Mouse (Mus musculus) skeletal muscle tissue, postnatal 0 days (tissue): ENCODE results near the gene Thop1. TPM values are rescaled to one million over a fixed set of nuclear protein-coding genes. Genes with fewer than 3 reads are reported as not detected.

Experiments
- microRNA-seq, 2 experiments: library from miRNA; unstranded; fragments of <30 nt; microRNA quantifications; one replicate each; pipeline ENCODE4; 2016
- polyA plus RNA-seq: library from polyadenylated mRNA; unstranded; fragments of >200 nt; fragmentation: Nextera tagmentation; extraction: Ambion mirVana; gene quantifications from 2 replicates; pipeline ENCODE4 v1.2.1, GENCODE M21; 2015

Thop1 gene
- 34.9 and 40.3 TPM in 2 replicates for polyA plus RNA-seq

GRCm38 (mm10) chr10:81069836-81070235 lies at the start of gene Thop1:
Gene Thop1, plus strand, starts transcription at chr10:81070035.

GRCm38 (mm10) chr10:81025639-81026275 lies 44.1 kb upstream of the Thop1 start, which contains the start of gene Diras1:
Gene Diras1, minus strand, starts transcription at chr10:81025662.

GRCm38 (mm10) chr10:81036988-81037580 lies 32.8 kb upstream of the Thop1 start, which contains the start of gene Slc39a3:
Gene Slc39a3, minus strand, starts transcription at chr10:81037426.

GRCm38 (mm10) chr10:81059603-81060543 lies 10.0 kb upstream of the Thop1 start, which contains the start of gene Sgta:
Gene Sgta, minus strand, starts transcription at chr10:81060181.

GRCm38 (mm10) chr10:81105565-81106112 lies 35.8 kb downstream of the Thop1 start, which contains the start of gene Map2k2:
Gene Map2k2, plus strand, starts transcription at chr10:81105915.

Small RNAs within 50 kb of the gene (microRNA-seq; reads per million reads assigned to microRNA genes)
- gene Mir5615-1 (0 reads per million in 2 experiments), gene Mir5615-2 (0 reads per million in 2 experiments)

Other genes starting within 250 kb of the Thop1 start
- gene Oaz1, start 243.4 kb upstream of the Thop1 start, polyA plus RNA-seq = 1,304 and 1,343 TPM in 2 replicates
- 8.9 and 10.0 TPM in 2 replicates for gene Lingo3, start 226.0 kb upstream of the Thop1 start, polyA plus RNA-seq
- gene Lsm7, start 214.8 kb upstream of the Thop1 start, polyA plus RNA-seq = 171 and 175 TPM in 2 replicates
- gene Sppl2b, start 214.8 kb upstream of the Thop1 start, polyA plus RNA-seq = 20.0 and 20.7 TPM in 2 replicates
- not detected in 2 replicates for gene Tmprss9, start 198.2 kb upstream of the Thop1 start, polyA plus RNA-seq
- 239 and 241 TPM in 2 replicates for gene Timm13, start 169.1 kb upstream of the Thop1 start, polyA plus RNA-seq
- gene Lmnb2, start 151.8 kb upstream of the Thop1 start, polyA plus RNA-seq = 23.4 and 25.6 TPM in 2 replicates
- gene Gadd45b, start 140.0 kb upstream of the Thop1 start, polyA plus RNA-seq = 24.5 and 29.0 TPM in 2 replicates
- 1.6 TPM in 2 replicates for gene Gng7, start 55.1 kb upstream of the Thop1 start, polyA plus RNA-seq
- 0.06 TPM in 1 of 2 replicates, not detected in the other for gene Diras1, start 44.4 kb upstream of the Thop1 start, polyA plus RNA-seq
- gene Slc39a3, start 32.6 kb upstream of the Thop1 start, polyA plus RNA-seq = 7.3 and 9.2 TPM in 2 replicates
- gene Sgta, start 9.9 kb upstream of the Thop1 start, polyA plus RNA-seq = 117 and 131 TPM in 2 replicates
- 0.54 and 1.2 TPM in 2 replicates for gene Creb3l3, start 28.8 kb downstream of the Thop1 start, polyA plus RNA-seq
- 143 and 155 TPM in 2 replicates for gene Map2k2, start 35.9 kb downstream of the Thop1 start, polyA plus RNA-seq
- gene Zbtb7a, start 65.2 kb downstream of the Thop1 start, polyA plus RNA-seq = 29.7 and 34.0 TPM in 2 replicates
- gene Pias4, start 97.9 kb downstream of the Thop1 start, polyA plus RNA-seq = 20.9 and 22.3 TPM in 2 replicates
- 392 and 402 TPM in 2 replicates for gene Eef2, start 106.6 kb downstream of the Thop1 start, polyA plus RNA-seq
- 44.3 and 52.5 TPM in 2 replicates for gene Dapk3, start 113.0 kb downstream of the Thop1 start, polyA plus RNA-seq
- gene 4930442H23Rik, start 113.8 kb downstream of the Thop1 start, polyA plus RNA-seq = not detected in 2 replicates
- gene Nmrk2, start 132.0 kb downstream of the Thop1 start, polyA plus RNA-seq = 2.9 and 4.7 TPM in 2 replicates
- gene Atcay, start 160.8 kb downstream of the Thop1 start, polyA plus RNA-seq = 0.26 and 0.45 TPM in 2 replicates
- 2.3 and 2.5 TPM in 2 replicates for gene Zfr2, start 163.1 kb downstream of the Thop1 start, polyA plus RNA-seq
- gene Matk, start 182.9 kb downstream of the Thop1 start, polyA plus RNA-seq = 0.65 and 0.90 TPM in 2 replicates
- 201 and 207 TPM in 2 replicates for gene Mrpl54, start 196.9 kb downstream of the Thop1 start, polyA plus RNA-seq
- 50.7 and 53.6 TPM in 2 replicates for gene Apba3, start 196.9 kb downstream of the Thop1 start, polyA plus RNA-seq
- 0.47 and 0.58 TPM in 2 replicates for gene Tjp3, start 221.5 kb downstream of the Thop1 start, polyA plus RNA-seq
- gene Pip5k1c, start 222.9 kb downstream of the Thop1 start, polyA plus RNA-seq = 15.1 and 16.0 TPM in 2 replicates